Mouse (Mus musculus) heart, adult 8-10 months (tissue): ENCODE data around the gene Mctp1. TPM values are rescaled to one million over a fixed set of nuclear protein-coding genes. Genes with fewer than 3 reads are reported as not detected.
A peak's percentile ranks its signal among the peaks of the same experiment; 100 is the strongest.
"Not testable (repeated sequence)": the region's sequence is repeated elsewhere in the genome, so short reads cannot be mapped to it uniquely, and the experiment has no call there.

Experiments used
- DNase-seq: peaks from one replicate; pipeline ENCODE4 v3.0.0; 2022; ENCODE audit warnings: low spot score
- total RNA-seq, 4 experiments: library from RNA; stranded (reverse); gene quantifications; 2 replicates each; pipeline ENCODE4 v1.2.4; 2022

Mctp1 gene
- total RNA-seq, 4 experiments from 2014 or later, result 2.7 to 3.3 (median 2.8) TPM

DNA sequence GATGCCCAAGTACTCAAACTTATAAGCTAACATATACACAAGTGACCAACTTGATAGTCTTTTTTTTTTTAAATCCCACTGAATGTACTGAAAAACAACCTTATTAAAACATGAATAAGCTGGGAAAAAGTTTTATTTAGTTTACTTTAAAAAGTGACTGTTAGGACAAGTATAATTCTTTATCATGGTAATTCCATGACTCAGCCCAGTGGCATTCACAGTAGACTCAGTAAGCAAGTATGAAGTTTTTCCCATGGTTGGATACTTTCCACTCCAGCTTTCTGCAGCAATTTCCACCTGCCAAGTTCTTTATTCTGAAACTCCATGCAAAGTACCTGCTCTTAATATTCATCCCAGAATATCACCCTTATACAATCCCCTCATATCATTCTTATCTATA lies 97.3 kb downstream of the Mctp1 start:
- no peak for DNase-seq

- DNase-seq, result no peak
Measured at GRCm38 (mm10) chr13:76482998-76483397, 98.7 kb downstream of the Mctp1 start.

DNA sequence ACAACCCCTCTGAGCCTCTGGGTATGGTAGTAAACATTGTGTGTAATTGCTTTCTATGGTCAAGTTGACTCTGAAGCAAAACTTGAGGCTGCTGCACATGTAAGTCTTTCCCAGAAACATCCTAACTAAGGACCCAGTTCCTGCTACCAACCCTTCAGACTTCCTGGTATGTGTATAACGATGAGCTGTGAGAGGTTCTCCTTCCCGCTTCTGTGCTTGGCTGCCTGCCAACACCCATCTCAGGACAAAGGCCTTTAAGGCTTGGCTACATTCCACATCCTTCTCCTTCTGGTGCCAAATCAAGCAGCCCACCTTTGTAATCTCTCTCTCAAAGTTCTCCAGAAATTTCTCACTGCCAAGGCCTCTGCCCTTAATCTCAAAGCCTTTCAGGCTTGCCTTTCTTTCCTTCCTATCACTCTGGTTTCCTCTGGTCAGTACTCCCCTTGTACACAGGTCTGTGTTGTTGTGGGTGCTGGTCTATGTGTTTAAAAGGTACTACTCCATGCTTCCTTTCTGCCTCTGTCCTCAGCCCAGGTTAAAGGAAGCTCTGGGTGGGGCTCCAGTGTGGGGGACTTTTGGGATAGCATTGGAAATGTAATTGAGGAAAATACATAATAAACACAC lies 99.9 kb downstream of the Mctp1 start:
- DNase-seq, result no peak

- no peak for DNase-seq
Measured at GRCm38 (mm10) chr13:76515896-76516295, 131.6 kb downstream of the Mctp1 start.

DNA sequence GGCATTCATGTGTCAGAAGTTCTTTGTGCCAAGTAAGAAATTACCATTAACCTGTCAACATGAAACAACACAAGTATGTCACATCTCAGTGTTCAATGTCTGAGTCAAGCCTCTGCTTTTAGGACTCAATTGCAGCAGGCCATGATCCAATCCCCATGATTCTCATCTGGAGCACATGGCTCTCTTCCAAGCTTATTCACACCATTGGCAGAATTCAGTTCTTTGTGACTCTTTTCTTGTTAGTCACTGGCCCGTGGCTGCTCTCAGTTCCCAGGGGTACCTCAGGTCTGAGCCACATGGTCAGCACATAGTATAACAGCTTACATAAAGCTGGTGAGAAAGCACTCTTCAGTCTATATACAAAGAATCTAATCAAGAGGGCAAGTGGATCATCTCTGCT lies 138.8 kb downstream of the Mctp1 start:
- no peak for DNase-seq

DNA sequence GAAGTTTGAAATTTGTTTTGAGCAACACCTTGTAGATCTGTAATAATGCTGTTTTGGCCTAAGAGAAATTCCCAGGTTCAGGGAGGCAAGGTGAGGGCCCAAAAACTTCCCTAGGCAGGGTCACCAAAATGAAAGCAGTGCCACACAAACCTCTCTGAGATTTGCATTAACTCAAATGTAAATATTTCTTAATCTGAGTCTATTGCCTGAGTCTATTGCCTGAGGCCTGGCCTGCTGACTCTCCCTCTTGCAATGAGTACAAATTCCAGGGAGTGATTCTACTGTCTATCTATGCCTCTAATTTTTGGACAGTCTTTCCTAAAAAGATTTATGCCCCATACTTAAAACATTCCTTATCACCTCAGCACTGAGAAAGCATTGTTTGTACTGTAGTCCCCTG lies 143.0 kb downstream of the Mctp1 start:
- DNase-seq, result no peak

DNA sequence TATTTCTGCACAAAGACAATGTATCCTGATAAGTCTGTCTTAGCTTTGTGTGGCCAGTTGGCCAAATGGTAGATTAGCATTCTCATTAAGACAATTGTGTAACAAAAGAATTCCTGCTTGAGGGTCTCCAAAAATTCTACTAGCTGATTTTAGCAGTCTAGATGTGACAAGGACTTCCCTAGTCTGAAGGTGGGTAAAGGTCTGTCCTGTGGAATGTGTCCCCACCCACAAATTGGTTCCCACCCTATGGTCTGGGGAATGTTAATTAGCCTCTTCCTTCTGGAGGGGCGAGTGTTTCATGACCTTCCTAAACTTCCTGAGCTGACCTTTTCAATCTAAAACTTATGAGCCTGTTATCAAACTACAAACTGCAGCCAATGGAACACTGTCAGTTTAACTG lies 143.4 kb downstream of the Mctp1 start:
- DNase-seq, result no peak

DNA sequence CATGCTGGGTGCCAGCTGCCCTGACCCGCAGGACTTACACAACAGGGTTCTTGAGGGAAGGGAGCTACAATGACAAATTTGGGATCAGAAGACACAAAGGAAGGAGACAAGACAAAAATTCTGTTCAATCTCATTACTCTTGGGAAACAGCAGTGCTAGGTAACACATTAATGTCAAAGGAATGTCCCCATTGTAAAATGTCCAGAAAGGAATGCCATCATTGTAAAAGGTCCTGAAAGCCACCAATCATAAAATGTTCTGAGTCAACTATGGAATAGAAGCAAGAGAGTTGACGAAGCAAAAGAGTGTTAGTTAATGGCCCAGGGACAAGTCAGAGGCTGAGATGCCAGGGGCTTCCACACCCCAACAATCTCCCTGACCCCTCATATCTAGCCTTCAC lies 145.6 kb downstream of the Mctp1 start:
- no peak for DNase-seq

DNA sequence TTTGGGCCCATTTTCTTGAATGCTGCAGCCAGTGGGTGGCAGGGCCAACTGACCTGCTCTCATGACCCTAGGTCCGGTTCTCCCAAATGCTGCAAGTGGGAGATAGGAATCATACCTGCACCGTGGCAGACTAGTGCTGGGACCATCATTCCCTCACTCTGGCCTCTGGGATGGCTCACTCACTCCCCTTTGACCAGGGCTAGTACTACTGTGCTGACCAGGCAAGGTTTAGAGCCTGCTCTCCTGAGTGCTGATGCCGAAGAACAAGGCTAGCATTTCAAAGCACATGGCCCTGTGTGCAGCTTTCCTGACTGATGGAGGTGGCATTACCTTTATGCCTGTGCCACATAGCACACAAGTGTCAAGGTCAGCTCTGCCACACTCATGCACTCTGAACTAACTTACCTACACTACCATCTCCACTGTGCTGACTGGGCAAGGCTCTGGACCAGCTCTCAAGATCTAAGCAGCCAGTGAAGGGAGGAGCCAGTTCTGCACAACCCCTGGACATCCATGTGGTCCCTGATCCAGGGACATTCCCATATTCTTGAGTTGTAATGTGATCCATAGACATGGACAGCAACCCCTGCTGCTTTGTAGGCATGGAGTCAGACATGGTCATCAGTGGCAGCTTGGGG lies 146.7 kb downstream of the Mctp1 start:
- no peak for DNase-seq

DNA sequence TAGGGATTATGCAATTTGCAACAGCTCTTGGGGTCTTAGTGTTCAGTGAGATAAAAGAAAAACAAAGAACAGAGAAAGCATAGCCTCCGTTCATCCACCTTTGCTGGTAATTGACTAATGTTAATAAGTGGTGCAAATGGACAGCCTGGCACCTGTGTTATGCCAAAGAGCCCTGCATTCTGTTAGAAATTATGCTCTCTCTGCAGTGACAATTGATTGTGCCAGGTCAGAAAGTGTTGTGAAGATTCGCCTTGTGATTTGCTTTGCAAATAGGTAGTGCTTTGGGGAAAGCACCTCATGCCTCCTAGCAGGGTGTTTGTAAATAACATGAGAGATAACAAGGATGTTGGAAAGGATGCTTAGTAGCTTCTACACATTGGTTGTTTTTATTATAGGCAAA lies 163.5 kb downstream of the Mctp1 start:
- DNase-seq, result no peak

GRCm38 (mm10) chr13:76560918-76561317 lies 176.6 kb downstream of the Mctp1 start:
- DNase-seq, result no peak

- DNase-seq, result no peak
Measured at GRCm38 (mm10) chr13:76561594-76561993, 177.3 kb downstream of the Mctp1 start.

DNA sequence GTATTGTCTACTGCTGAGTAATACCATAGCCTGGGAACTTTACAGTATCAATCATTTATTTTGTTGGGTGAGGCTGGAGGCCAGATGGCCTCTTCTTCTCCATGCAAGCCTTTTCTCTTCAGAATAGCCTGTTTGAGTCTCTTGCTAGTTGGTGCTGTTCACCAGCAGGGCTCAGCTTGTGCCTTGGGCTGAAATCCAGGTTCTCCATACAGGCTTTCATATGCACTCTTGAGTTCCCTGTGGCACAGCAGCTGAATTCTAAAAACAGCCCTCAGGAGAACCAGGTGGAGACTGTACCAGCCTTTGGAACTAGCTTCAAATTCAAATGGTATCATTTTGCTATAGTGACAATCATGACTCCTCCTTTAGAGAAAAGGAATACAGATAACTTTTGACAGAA lies 179.7 kb downstream of the Mctp1 start:
- no peak for DNase-seq

DNA sequence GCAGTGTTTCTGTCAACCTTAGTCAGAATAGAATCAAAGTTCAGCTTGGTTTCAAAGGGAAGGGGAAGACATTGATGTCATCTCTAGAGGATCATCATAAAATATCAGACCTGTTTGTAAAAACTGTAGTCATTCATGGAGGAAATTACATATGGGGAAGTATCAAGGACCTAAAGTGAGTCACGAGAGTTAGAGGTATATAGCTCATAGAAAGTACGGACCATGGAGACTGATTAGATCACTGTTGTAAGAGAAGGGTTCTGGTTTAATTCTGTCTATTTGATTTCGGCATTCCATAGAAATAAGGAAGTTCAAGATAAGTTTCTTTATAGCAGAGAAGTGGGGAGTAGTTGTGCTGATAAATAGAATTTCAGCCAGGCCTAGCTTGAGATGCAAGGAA lies 181.7 kb downstream of the Mctp1 start:
- DNase-seq, result no peak

DNA sequence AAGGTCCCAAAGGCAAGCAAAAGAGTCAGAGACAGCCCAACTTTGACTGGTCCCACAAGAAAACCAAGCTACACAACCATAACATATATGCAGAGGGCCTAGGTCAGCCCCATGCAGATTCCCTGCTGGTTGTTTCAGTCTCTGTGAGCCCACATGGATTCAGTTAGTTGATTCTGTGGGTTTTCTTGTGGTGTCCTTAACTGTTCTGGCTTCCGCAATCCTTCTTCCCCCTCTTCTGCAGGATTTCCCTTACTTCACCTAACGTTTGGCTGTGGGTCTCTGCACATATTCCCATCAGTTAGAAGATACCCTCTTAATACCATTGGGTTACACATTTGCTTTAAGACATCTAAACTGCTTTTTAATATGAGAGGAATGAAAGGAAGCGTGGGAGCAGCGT lies 183.1 kb downstream of the Mctp1 start:
- DNase-seq, result no peak

GRCm38 (mm10) chr13:76568569-76569211 lies 184.4 kb downstream of the Mctp1 start:
- no peak for DNase-seq

DNA sequence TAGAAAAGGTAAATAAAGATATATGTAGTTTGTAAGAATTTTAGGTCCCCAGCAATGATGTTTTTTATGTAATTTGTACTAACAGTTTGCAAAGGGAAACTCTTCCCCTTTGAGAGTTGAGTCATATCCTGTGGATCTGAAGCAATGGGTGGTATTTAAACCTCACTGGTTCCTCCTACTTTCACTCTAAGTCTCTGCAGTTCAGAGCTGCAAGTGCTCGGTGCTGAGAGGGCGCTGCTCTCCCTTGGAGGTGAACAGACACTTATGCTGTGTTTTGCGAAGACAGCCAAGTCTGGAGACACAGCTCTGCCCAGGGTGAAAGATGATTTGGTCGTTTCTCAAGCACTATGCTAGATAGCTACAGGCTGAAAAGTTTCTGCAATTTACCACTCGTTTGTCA lies 195.1 kb downstream of the Mctp1 start:
- peak; percentile 59 for DNase-seq

- DNase-seq, result no peak
Measured at GRCm38 (mm10) chr13:76585447-76585846, 201.1 kb downstream of the Mctp1 start.

- not testable (repeated sequence) for DNase-seq
Measured at GRCm38 (mm10) chr13:76590709-76591108, 206.4 kb downstream of the Mctp1 start.

GRCm38 (mm10) chr13:76591189-76591588 lies 206.9 kb downstream of the Mctp1 start:
- no peak for DNase-seq

- no peak for DNase-seq
Measured at GRCm38 (mm10) chr13:76591692-76592091, 207.4 kb downstream of the Mctp1 start.

DNA sequence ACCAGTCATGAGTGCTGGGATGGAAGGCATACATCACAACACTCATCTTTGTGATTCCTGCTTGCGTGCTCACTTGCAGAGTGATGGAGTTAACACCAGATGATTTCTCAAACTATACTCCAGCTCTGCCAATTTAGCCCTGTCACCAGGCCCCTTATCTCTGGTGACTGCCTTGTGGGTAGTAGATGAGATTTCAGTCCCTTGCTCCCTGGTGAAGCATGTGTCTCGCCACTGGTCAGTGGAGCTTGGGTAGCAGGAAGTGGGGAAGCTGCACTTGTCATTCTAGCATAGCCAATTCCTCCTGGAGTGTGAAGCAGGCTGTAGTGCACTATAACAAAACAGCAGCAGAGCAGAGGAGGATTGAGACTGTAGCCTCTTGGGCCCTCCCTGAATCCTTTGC lies 208.6 kb downstream of the Mctp1 start:
- no peak for DNase-seq

- no peak for DNase-seq
Measured at GRCm38 (mm10) chr13:76597005-76597404, 212.7 kb downstream of the Mctp1 start.
